Mouse (Mus musculus): ENCODE measurements around the gene Cdh23. TPM values are rescaled to one million over a fixed set of nuclear protein-coding genes. Genes with fewer than 3 reads are reported as not detected.

Cdh23 gene
- polyA plus RNA-seq, 1 experiment from 2014 or later = 0.44 TPM

GRCm38 (mm10) chr10:60400507-60401295 is 295.6 kb downstream of the Cdh23 start:
- Histone ChIP-seq H3K9ac (no peak overlapping the region), H3K36me3 (no peaks in the 10 kb centered on the region), H3K27me3 (replicated peaks) (no peaks in the 10 kb centered on the region), H3K27ac (no peak overlapping the region), H3K9me3 (no peaks in the 10 kb centered on the region), H3K4me1 (replicated peaks) (no peaks in the 10 kb centered on the region), H3K4me3 (replicated peaks) (no peak overlapping the region), H3K4me2 (replicated peaks) (no peak overlapping the region)
- ATAC-seq = no peak
- 74% methylated on average over 11 of the region's 11 CpGs for WGBS

GRCm38 (mm10) chr10:60399449-60399848 is 296.8 kb downstream of the Cdh23 start, which contains the start of gene Gm17455:
Gene Gm17455 (plus strand): TSS chr10:60399726.
- Histone ChIP-seq H3K4me1 (replicated peaks) (no peaks in the 10 kb centered on the region), H3K4me2 (replicated peaks) (no peak within 1 kb of the TSS), H3K4me3 (replicated peaks) (no peak within 1 kb of the TSS), H3K27me3 (replicated peaks) (no peaks in the 10 kb centered on the region), H3K9ac (no peak within 1 kb of the TSS), H3K9me3 (no peaks in the 10 kb centered on the region), H3K27ac (no peak within 1 kb of the TSS), H3K36me3 (no peaks in the 10 kb centered on the region)
- 60% methylated on average over 7 of the region's 7 CpGs for WGBS
- ATAC-seq = no peak

GRCm38 (mm10) chr10:60398051-60398814 is 298.1 kb downstream of the Cdh23 start:
- no peak overlapping the region for H3K27ac ChIP-seq
- H3K27me3 ChIP-seq (replicated peaks) = no peaks in the 10 kb centered on the region
- no peak overlapping the region for H3K9ac ChIP-seq
- H3K9me3 ChIP-seq = no peaks in the 10 kb centered on the region
- H3K4me2 ChIP-seq (replicated peaks) = no peak overlapping the region
- H3K4me3 ChIP-seq (replicated peaks) = no peak overlapping the region
- H3K36me3 ChIP-seq = no peaks in the 10 kb centered on the region
- H3K4me1 ChIP-seq (replicated peaks) = no peaks in the 10 kb centered on the region
- no peak for ATAC-seq
- WGBS = 87% methylated on average over 10 of the region's 10 CpGs

GRCm38 (mm10) chr10:60395605-60396004 is 300.7 kb downstream of the Cdh23 start:
- Histone ChIP-seq H3K9me3 (no peaks in the 10 kb centered on the region), H3K27me3 (replicated peaks) (no peaks in the 10 kb centered on the region), H3K9ac (no peak overlapping the region), H3K4me2 (replicated peaks) (no peak overlapping the region), H3K36me3 (no peaks in the 10 kb centered on the region), H3K4me1 (replicated peaks) (no peaks in the 10 kb centered on the region), H3K27ac (no peak overlapping the region), H3K4me3 (replicated peaks) (no peak overlapping the region)
- 70% methylated on average over 5 of the region's 5 CpGs for WGBS
- no peak for ATAC-seq

- no peak overlapping the region for H3K4me3 ChIP-seq (replicated peaks)
- H3K4me2 ChIP-seq (replicated peaks) = no peak overlapping the region
- ATAC-seq = no peak
- no peaks in the 10 kb centered on the region for H3K36me3 ChIP-seq
- no peak overlapping the region for H3K27ac ChIP-seq
- no peak overlapping the region for H3K9ac ChIP-seq
- no peaks in the 10 kb centered on the region for H3K9me3 ChIP-seq
- H3K4me1 ChIP-seq (replicated peaks) = no peaks in the 10 kb centered on the region
- H3K27me3 ChIP-seq (replicated peaks) = no peaks in the 10 kb centered on the region
- 62% methylated on average over 7 of the region's 7 CpGs for WGBS
Measured at GRCm38 (mm10) chr10:60394936-60395335, 301.4 kb downstream of the Cdh23 start.

GRCm38 (mm10) chr10:60391661-60392060 is 304.6 kb downstream of the Cdh23 start:
- 93% methylated on average over 9 of the region's 9 CpGs for WGBS
- no peaks in the 10 kb centered on the region for H3K36me3 ChIP-seq
- no peak overlapping the region for H3K27ac ChIP-seq
- H3K4me3 ChIP-seq (replicated peaks) = no peak overlapping the region
- H3K27me3 ChIP-seq (replicated peaks) = no peaks in the 10 kb centered on the region
- ATAC-seq = no peak
- no peaks in the 10 kb centered on the region for H3K9me3 ChIP-seq
- H3K4me2 ChIP-seq (replicated peaks) = no peak overlapping the region
- no peak overlapping the region for H3K9ac ChIP-seq
- peaks cover 6% of the 10 kb centered on the region; the same call in 1 of the 2 replicates for H3K4me1 ChIP-seq (replicated peaks)

- no peak for ATAC-seq
- no peak overlapping the region for H3K27ac ChIP-seq
- WGBS = 66% methylated on average over 5 of the region's 5 CpGs
- H3K36me3 ChIP-seq = no peaks in the 10 kb centered on the region
- H3K27me3 ChIP-seq (replicated peaks) = no peaks in the 10 kb centered on the region
- H3K9me3 ChIP-seq = no peaks in the 10 kb centered on the region
- peaks cover 6% of the 10 kb centered on the region; the same call in 1 of the 2 replicates for H3K4me1 ChIP-seq (replicated peaks)
- no peak overlapping the region for H3K9ac ChIP-seq
- no peak overlapping the region for H3K4me3 ChIP-seq (replicated peaks)
- H3K4me2 ChIP-seq (replicated peaks) = no peak overlapping the region
Measured at GRCm38 (mm10) chr10:60390904-60391420, 305.3 kb downstream of the Cdh23 start.

- Histone ChIP-seq H3K27me3 (replicated peaks) (no peaks in the 10 kb centered on the region), H3K4me1 (replicated peaks) (peaks cover 6% of the 10 kb centered on the region; the same call in 1 of the 2 replicates), H3K4me2 (replicated peaks) (no peak overlapping the region), H3K4me3 (replicated peaks) (no peak overlapping the region), H3K36me3 (no peaks in the 10 kb centered on the region), H3K9ac (no peak overlapping the region), H3K27ac (no peak overlapping the region), H3K9me3 (no peaks in the 10 kb centered on the region)
- ATAC-seq = no peak
- WGBS = 59% methylated on average over 6 of the region's 6 CpGs
Measured at GRCm38 (mm10) chr10:60390177-60390903, 305.9 kb downstream of the Cdh23 start.

GRCm38 (mm10) chr10:60389447-60389865 is 306.8 kb downstream of the Cdh23 start:
- no peak for ATAC-seq
- no peak overlapping the region for H3K9ac ChIP-seq
- H3K36me3 ChIP-seq = no peaks in the 10 kb centered on the region
- H3K9me3 ChIP-seq = no peaks in the 10 kb centered on the region
- no peak overlapping the region for H3K4me2 ChIP-seq (replicated peaks)
- peaks cover 6% of the 10 kb centered on the region; the same call in 1 of the 2 replicates for H3K4me1 ChIP-seq (replicated peaks)
- H3K27ac ChIP-seq = no peak overlapping the region
- H3K27me3 ChIP-seq (replicated peaks) = no peaks in the 10 kb centered on the region
- WGBS = 21% methylated on average over 9 of the region's 9 CpGs
- no peak overlapping the region for H3K4me3 ChIP-seq (replicated peaks)

GRCm38 (mm10) chr10:60388332-60388731 is 308.0 kb downstream of the Cdh23 start:
- Histone ChIP-seq H3K4me2 (replicated peaks) (no peak overlapping the region), H3K9ac (no peak overlapping the region), H3K27me3 (replicated peaks) (no peaks in the 10 kb centered on the region), H3K27ac (0 out of 2 replicates have a peak overlapping the region, but pooled peaks have one; percentile 15), H3K9me3 (no peaks in the 10 kb centered on the region), H3K36me3 (no peaks in the 10 kb centered on the region), H3K4me1 (replicated peaks) (peaks cover 6% of the 10 kb centered on the region; the same call in 1 of the 2 replicates), H3K4me3 (replicated peaks) (no peak overlapping the region)
- 88% methylated on average over 2 of the region's 2 CpGs for WGBS
- no peak for ATAC-seq

- no peak for ATAC-seq
Measured at GRCm38 (mm10) chr10:60381142-60381925, 315.0 kb downstream of the Cdh23 start.

More at GRCm38 (mm10) chr10:60381142-60381925, 315.0 kb downstream of the Cdh23 start:
- Histone ChIP-seq H3K27me3 (replicated peaks) (no peaks in the 10 kb centered on the region), H3K4me3 (replicated peaks) (no peak overlapping the region), H3K9ac (no peak overlapping the region), H3K9me3 (no peaks in the 10 kb centered on the region), H3K4me1 (replicated peaks) (peaks cover 7% of the 10 kb centered on the region; the same call in 1 of the 2 replicates), H3K27ac (no peak overlapping the region), H3K36me3 (no peaks in the 10 kb centered on the region), H3K4me2 (replicated peaks) (no peak overlapping the region)
- 69% methylated on average over 10 of the region's 10 CpGs for WGBS

Measured in intestine, embryonic 15.5 days (tissue).